Mouse (Mus musculus) kidney, adult 11 months (tissue): ENCODE data around the gene Gm8909.
A peak's percentile ranks its signal among the peaks of the same experiment; 100 is the strongest.
"Not testable (repeated sequence)": the region's sequence is repeated elsewhere in the genome, so short reads cannot be mapped to it uniquely, and the experiment has no call there.

ENCODE experiments used
- DNase-seq: peaks from one replicate; pipeline ENCODE4 v3.0.0; 2022

Gm8909 gene

DNA sequence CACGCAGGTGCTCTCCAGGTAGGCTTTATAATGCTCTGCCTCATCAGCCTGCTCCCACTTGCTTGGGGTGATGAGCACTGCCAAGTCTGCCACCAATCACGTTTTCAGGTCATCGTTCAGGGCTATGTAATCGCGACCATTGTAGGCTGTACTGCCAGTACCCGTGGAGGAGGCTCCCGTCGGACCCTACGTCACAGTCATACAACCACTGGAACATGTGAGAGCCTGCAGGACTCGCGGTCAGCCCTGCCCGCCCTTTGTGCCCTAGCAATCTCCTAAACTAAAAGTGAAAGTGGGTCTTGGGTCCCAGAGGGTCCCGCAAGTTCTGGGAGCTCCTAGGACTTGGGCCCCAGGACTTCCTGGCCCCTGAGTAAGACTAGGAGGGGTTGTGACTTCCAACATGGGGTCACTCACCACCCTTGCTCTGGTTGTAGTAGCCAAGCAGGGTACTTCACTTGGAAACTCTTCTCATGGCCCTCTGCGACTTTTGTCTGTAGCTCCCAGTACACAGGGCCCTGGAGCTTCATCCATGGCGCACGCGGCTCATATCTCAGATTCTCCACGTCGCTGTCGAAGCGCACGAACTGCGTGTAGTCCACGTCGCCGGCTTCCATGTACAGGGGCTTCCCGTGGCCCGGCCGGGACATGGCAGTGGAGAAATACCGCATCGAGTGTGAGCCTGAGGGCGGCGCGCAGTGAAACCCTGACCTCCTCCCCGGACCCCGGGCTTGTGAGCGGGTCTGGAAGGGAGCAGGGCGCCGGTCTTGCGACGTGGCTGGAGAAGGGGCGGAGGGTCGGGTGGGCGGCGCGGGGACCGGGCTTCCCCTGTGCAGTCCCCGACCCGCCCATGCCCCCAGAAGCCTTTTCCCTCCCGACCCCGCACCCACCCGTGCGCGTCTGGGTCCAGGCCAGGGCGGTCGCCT is 6.9 kb downstream of the Gm8909 start:
- DNase-seq = no peak

DNA sequence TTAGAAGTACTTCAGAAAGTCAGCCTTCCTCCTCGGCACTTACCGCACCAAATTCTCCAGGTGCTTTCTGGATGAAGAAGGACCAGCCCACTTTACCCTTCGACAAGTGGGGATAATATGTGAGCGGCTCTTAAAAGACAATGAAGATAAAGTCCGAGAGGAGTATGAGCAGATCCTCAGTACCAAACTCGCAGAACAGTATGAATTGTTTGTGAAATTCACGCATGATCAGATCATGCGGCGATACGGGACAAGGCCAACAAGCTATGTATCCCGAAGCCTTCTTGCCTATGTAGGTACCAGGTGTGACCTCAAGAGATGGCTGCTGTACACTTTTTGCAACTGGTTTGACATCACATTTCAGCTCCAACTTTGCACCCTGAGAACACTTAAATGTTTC is 10.1 kb downstream of the Gm8909 start:
- DNase-seq = not testable (repeated sequence)

GRCm38 (mm10) chr17:36157782-36158181 is 10.6 kb downstream of the Gm8909 start:
- DNase-seq = not testable (repeated sequence)

- DNase-seq = no peak
Measured at GRCm38 (mm10) chr17:36154271-36155149, 13.8 kb downstream of the Gm8909 start.

GRCm38 (mm10) chr17:36151200-36151599 is 17.1 kb downstream of the Gm8909 start:
- DNase-seq = not testable (repeated sequence)

- not testable (repeated sequence) for DNase-seq
Measured at GRCm38 (mm10) chr17:36148468-36148867, 19.9 kb downstream of the Gm8909 start.

- DNase-seq = not testable (repeated sequence)
Measured at GRCm38 (mm10) chr17:36146937-36147336, 21.4 kb downstream of the Gm8909 start.

- not testable (repeated sequence) for DNase-seq
Measured at GRCm38 (mm10) chr17:36145861-36146156, 22.5 kb downstream of the Gm8909 start.

DNA sequence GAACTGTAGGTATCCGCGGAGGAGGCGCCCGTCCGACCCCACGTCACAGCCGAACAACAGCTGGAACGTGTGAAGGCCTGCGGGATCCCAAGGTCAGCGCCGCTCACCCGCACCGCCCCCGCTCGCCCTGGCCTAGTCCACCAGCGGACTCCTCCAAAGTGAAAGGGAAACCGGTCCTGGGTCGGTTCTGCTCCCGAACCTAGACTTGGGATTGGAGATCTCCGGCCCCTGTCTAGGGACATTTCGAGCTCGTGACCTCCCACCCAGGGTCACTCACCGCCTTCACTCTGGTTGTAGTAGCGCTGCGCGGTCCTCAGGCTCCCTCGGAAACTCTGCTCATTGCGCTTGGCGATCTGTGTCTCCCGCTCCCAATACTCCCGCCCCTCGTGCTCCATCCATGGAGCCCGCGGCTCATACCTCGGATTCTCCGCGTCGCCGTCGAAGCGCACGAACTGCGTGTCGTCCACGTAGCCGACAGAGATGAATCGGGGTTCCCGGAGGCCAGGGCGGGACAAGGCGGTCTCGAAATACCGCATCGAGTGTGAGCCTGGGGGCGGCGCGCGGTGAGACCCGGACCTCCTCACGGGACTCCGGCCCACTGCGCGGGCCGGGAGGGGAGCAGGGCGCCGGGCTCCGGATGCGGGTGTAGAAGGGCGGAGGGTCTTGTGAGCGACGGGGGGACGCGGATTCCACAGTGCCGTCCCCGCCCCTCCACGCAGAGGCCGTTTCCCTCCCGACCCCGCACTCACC is 23.1 kb downstream of the Gm8909 start:
- DNase-seq = no peak

- not testable (repeated sequence) for DNase-seq
Measured at GRCm38 (mm10) chr17:36136299-36136848, 32.0 kb downstream of the Gm8909 start.

DNA sequence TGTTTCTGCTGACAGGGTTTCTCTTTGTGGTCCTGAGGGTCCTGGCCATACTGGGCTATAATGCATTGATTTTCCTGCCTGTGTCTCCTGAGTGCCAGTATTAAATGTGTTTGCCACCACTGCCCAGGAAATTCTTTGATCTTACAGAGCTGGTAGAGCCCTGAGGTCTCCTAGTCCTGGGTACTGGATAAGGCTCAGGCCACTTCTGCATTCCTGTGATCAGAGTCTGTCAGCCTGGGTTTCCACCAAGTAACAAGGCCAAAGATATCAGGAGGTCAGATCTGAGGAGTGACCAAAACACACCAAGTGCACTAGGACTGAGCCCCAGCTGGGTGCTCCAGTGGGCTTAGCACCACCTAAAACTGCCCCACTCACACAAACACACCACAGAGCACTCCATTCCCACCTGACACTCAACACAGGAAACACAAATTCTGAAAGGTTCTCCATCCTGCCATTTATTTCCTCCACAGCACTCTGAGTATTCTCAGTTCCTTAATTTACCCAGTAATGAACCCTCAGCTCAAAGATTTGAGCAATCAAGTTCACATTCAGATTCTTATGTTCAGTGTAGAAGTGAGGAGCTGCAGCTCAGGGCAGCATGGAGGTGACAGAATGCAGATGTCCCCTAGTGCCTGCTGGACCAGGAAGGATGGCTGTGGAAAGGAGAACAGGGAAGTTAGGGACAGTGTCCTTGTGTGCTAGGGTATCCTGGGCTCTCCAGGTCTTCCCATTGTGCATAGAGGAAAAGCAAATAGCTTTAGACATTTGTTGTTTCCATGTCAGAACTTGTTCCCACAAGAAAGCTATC is 32.7 kb downstream of the Gm8909 start:
- DNase-seq = not testable (repeated sequence)

DNA sequence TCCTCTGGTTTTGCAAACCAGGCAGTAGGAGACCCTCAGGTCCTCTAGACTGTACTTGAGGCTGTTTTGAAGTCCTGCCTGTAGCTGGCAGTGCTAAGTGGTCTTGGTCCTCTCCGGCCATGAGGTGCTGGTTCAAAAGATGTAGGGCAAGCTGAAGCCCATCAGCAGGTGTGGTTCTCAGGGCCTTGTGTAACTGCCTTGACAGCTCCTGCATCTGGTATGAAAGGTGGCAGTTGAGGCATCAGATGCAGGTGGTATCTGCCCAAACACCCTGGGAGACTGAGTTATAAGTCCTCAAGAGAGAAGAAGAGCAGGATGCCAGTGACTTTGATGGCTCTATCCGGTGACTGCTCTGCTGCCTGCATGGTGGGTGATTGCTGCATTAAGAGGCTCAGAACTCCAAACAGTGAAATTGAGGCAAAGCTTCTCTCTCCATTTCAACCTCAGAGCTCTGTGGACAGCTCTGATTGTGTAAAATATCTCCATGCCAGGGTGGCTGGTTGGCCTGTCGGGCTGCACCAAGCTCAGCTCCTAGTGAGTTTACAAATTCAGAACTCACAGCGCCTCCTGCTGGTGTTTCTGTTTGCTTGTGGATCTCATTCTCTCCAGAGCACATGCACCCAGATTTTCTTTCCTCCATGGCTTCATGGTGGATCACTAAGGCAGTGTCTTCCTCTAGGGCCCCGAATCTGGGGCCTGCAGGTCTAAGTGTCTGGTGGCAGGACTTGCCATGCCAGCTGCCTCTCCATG is 36.6 kb downstream of the Gm8909 start:
- no peak for DNase-seq

- DNase-seq = peak; percentile 65
Measured at GRCm38 (mm10) chr17:36128968-36129817, 39.1 kb downstream of the Gm8909 start, which contains the start of gene Gm7030. Gm7030 (minus strand) TSS chr17:36129425.

GRCm38 (mm10) chr17:36128525-36128924 is 39.8 kb downstream of the Gm8909 start:
- DNase-seq = not testable (repeated sequence)

- DNase-seq = not testable (repeated sequence)
Measured at GRCm38 (mm10) chr17:36124111-36124510, 44.2 kb downstream of the Gm8909 start.

- peak; percentile 75 for DNase-seq
Measured at GRCm38 (mm10) chr17:36121352-36122020, 46.9 kb downstream of the Gm8909 start, which contains the start of gene Gm19684. Gm19684 (plus strand) TSS chr17:36121678.

DNA sequence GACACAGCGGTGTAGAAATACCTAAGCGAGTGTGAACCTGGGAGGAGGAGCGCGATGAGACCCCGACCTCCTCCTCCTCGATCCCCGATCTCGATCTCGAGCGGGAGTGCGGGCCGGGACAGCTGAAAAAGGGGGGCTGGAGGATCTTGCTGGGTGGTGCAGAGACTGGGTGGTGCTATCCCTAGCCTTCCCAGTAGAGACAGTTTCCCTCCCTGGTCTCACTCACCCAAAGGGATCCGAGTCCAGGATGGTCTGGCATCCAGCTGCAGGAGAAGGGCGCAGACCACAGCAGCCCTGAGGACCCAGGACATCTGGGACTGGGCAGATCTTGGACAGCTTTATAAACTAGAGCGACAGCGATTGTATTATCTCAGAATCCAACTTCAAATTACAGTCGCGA is 47.5 kb downstream of the Gm8909 start:
- DNase-seq = not testable (repeated sequence)

- DNase-seq = not testable (repeated sequence)
Measured at GRCm38 (mm10) chr17:36116545-36116944, 51.8 kb downstream of the Gm8909 start.
